Mouse (Mus musculus) stomach, postnatal 0 days (tissue): Measurements from ENCODE around the gene Ypel1. TPM values are rescaled to one million over a fixed set of nuclear protein-coding genes. Genes with fewer than 3 reads are reported as not detected.

Experiments used
- ATAC-seq: fragments of 200-750 bp; cut with Nextera tagmentation; 2 replicates; pipeline ENCODE4 v1.8.0; 2017; ENCODE audit not compliant: low FRiP score, low TSS enrichment
- DNase-seq: peaks from one replicate; pipeline ENCODE4 v3.0.0-alpha.2; 2016; ENCODE audit warnings: low spot score
- H3K27ac ChIP-seq: fragments of 300-500 bp; sonication (generic); replicated peaks from 2 replicates; pipeline ENCODE4 v1.5.1; 2014; ENCODE audit warnings: mild to moderate bottlenecking, control low read depth
- H3K27me3 ChIP-seq: fragments of 300-500 bp; sonication (generic); 2 replicates; pipeline ENCODE4 v1.6.1; 2014; ENCODE audit warnings: low read length; ENCODE audit not compliant: control insufficient read depth, insufficient read depth
- H3K36me3 ChIP-seq: fragments of 300-500 bp; sonication (generic); 2 replicates; pipeline ENCODE4 v1.6.1; 2014; ENCODE audit warnings: low read length, mixed read lengths; ENCODE audit not compliant: control insufficient read depth, insufficient read depth
- H3K4me1 ChIP-seq: fragments of 300-500 bp; sonication (generic); replicated peaks from 2 replicates; pipeline ENCODE4 v1.6.1; 2014; ENCODE audit warnings: antibody characterized with exemption; ENCODE audit not compliant: control insufficient read depth, insufficient read depth
- H3K4me2 ChIP-seq: fragments of 300-500 bp; sonication (generic); replicated peaks from 2 replicates; pipeline ENCODE4 v1.6.1; 2014; ENCODE audit warnings: low read depth, mild to moderate bottlenecking, control low read depth, moderate library complexity
- H3K4me3 ChIP-seq: fragments of 300-500 bp; sonication (generic); 2 replicates; pipeline ENCODE4 v1.5.1; 2014; ENCODE audit warnings: low read depth, low read length, control low read depth
- H3K9ac ChIP-seq: fragments of 300-500 bp; sonication (generic); 2 replicates; pipeline ENCODE4 v1.6.1; 2014; ENCODE audit warnings: mild to moderate bottlenecking, low read length, control low read depth, mixed read lengths
- H3K9me3 ChIP-seq: fragments of 300-500 bp; sonication (generic); 2 replicates; pipeline ENCODE4 v1.6.1; 2016; ENCODE audit warnings: low read length; ENCODE audit not compliant: control insufficient read depth
- CTCF ChIP-seq: IDR thresholded peaks from 2 replicates; pipeline ENCODE4 v1.5.1; 2016; ENCODE audit warnings: antibody characterized with exemption, low read depth, mild to moderate bottlenecking, moderate library complexity
- EP300 ChIP-seq: optimal IDR thresholded peaks from 2 replicates; pipeline ENCODE3; 2016; ENCODE audit warnings: antibody characterized with exemption
- WGBS: fragments of 180-500 bp; shearing (Covaris S2); extraction: QIAGEN DNeasy Blood & Tissue Kit; methylation state at CpG from one replicate; pipeline ENCODE4 v1.1.7; 2014; 5-methylcytosine and 5-hydroxymethylcytosine counted together
- polyA plus RNA-seq: library from polyadenylated mRNA; unstranded; fragments of >200 nt; fragmentation: Nextera tagmentation; extraction: Ambion mirVana; gene quantifications from 2 replicates; pipeline ENCODE4 v1.2.1, GENCODE M21; 2015

The Ypel1 gene
- polyA plus RNA-seq, 1 experiment from 2014 or later: 5.9 TPM

- Histone ChIP-seq H3K9me3 (no peaks in the 10 kb centered on the region), H3K4me2 (no peak overlapping the region), H3K36me3 (no peaks in the 10 kb centered on the region; the same call in 1 of the 2 replicates), H3K27me3 (no peaks in the 10 kb centered on the region), H3K9ac (no peak overlapping the region), H3K27ac (no peak overlapping the region), H3K4me1 (no peaks in the 10 kb centered on the region), H3K4me3 (no peak overlapping the region)
- TF ChIP-seq CTCF (peak; percentile 13; the same call in 1 of the 2 replicates), EP300 (no peak)
- ATAC-seq: no peak
- no peak for DNase-seq
These were observed 7.4 kb downstream of the Ypel1 start for GRCm38 (mm10) chr16:17076869-17077268.

GRCm38 (mm10) chr16:17078101-17078500 lies 8.6 kb downstream of the Ypel1 start:
- Histone ChIP-seq H3K36me3 (no peaks in the 10 kb centered on the region; the same call in 1 of the 2 replicates), H3K4me3 (no peak overlapping the region), H3K27me3 (no peaks in the 10 kb centered on the region), H3K4me2 (no peak overlapping the region), H3K27ac (no peak overlapping the region), H3K4me1 (no peaks in the 10 kb centered on the region), H3K9me3 (no peaks in the 10 kb centered on the region), H3K9ac (no peak overlapping the region)
- WGBS: 83% methylated on average over 7 of the region's 7 CpGs
- no peak for TF ChIP-seq EP300
- no peak for TF ChIP-seq CTCF
- ATAC-seq (no peak), DNase-seq (no peak)

DNA sequence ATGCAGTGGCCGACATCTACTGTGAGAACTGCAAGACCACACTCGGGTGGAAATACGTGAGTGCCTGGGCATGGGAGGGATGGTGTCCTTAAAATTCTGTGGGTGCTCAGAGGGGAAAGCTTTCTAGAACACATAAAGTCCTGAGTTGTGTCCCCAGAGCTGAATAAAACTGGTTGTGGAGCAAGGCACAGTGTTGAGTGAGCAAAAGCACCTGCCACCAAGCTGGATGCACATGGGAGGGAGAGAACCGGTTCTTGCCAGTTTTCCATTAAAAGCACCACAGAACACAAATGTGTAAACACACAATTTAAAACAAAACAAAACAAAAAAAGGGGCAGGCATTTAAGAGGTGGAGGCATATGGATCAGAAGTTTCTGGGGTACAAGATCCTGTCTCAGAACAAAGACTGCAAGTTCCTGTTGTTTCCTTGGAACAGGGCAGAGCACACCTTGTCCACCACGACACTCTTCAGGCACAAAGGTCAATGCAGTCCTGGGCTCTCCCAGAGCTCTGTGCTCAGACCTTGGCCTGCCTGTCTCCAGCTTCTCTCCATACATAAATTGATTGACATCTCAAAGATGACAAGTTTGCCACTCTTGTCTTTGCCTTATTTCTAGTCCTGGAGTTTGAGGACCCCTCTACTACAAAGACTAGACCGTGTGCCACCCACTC lies 12.8 kb downstream of the Ypel1 start:
- H3K9me3 ChIP-seq: no peaks in the 10 kb centered on the region
- peaks cover 16% of the 10 kb centered on the region for H3K36me3 ChIP-seq
- H3K27ac ChIP-seq: no peak overlapping the region
- DNase-seq (no peak), ATAC-seq (no peak)
- H3K27me3 ChIP-seq: no peaks in the 10 kb centered on the region
- H3K4me2 ChIP-seq: no peak overlapping the region
- WGBS: 82% methylated on average over 6 of the region's 6 CpGs
- H3K4me3 ChIP-seq: no peak overlapping the region
- no peaks in the 10 kb centered on the region for H3K4me1 ChIP-seq
- TF ChIP-seq EP300 (no peak), CTCF (no peak)
- H3K9ac ChIP-seq: no peak overlapping the region

- DNase-seq (peak; percentile 46), ATAC-seq (peak; percentile 44; the same call in 1 of the 2 replicates)
- 72% methylated on average over 4 of the region's 4 CpGs for WGBS
- Histone ChIP-seq H3K9ac (no peak overlapping the region), H3K4me2 (no peak overlapping the region), H3K4me1 (no peaks in the 10 kb centered on the region), H3K27me3 (no peaks in the 10 kb centered on the region), H3K9me3 (no peaks in the 10 kb centered on the region), H3K4me3 (no peak overlapping the region), H3K27ac (peak overlapping the region; percentile 36; the same call in 1 of the 2 replicates), H3K36me3 (peaks cover 38% of the 10 kb centered on the region)
- no peak for TF ChIP-seq EP300
- TF ChIP-seq CTCF: no peak
These were observed 16.1 kb downstream of the Ypel1 start for GRCm38 (mm10) chr16:17085636-17086035.

GRCm38 (mm10) chr16:17086241-17086640 lies 16.7 kb downstream of the Ypel1 start:
- peaks cover 41% of the 10 kb centered on the region for H3K36me3 ChIP-seq

GRCm38 (mm10) chr16:17086669-17087193 lies 17.2 kb downstream of the Ypel1 start:
- peaks cover 41% of the 10 kb centered on the region for H3K36me3 ChIP-seq
- no peaks in the 10 kb centered on the region for H3K9me3 ChIP-seq
- no peak for TF ChIP-seq EP300
- TF ChIP-seq CTCF: no peak
- no peak overlapping the region for H3K4me2 ChIP-seq
- no peaks in the 10 kb centered on the region for H3K27me3 ChIP-seq
- WGBS: 70% methylated on average over 13 of the region's 13 CpGs
- H3K4me1 ChIP-seq: no peaks in the 10 kb centered on the region
- no peak overlapping the region for H3K27ac ChIP-seq
- DNase-seq (no peak), ATAC-seq (no peak)
- H3K4me3 ChIP-seq: no peak overlapping the region
- H3K9ac ChIP-seq: no peak overlapping the region

More at GRCm38 (mm10) chr16:17086241-17086640, 16.7 kb downstream of the Ypel1 start:
- no peak overlapping the region for H3K4me2 ChIP-seq
- no peak overlapping the region for H3K9ac ChIP-seq
- H3K9me3 ChIP-seq: no peaks in the 10 kb centered on the region
- no peaks in the 10 kb centered on the region for H3K4me1 ChIP-seq
- ATAC-seq (no peak), DNase-seq (no peak)
- TF ChIP-seq CTCF (no peak), EP300 (no peak)
- H3K27ac ChIP-seq: 0 out of 2 replicates have a peak overlapping the region, but pooled peaks have one; percentile 36
- H3K27me3 ChIP-seq: no peaks in the 10 kb centered on the region
- WGBS: 50% methylated on average over 3 of the region's 3 CpGs
- H3K4me3 ChIP-seq: no peak overlapping the region
